Mouse (Mus musculus) cerebral cortex, adult 2 months (tissue): Measurements from ENCODE around the gene Serpinb6b.

Experiments used
- WGBS: fragments of 180-500 bp; shearing (Covaris S2); methylation state at CpG from one replicate; pipeline ENCODE4 v1.1.7; 2018; 5-methylcytosine and 5-hydroxymethylcytosine counted together

Gene Serpinb6b

GRCm38 (mm10) chr13:32964989-32965811 is at the start of gene Serpinb6b:
Gene Serpinb6b (plus strand): TSS chr13:32965209.
- 43% methylated on average over 16 of the region's 16 CpGs for WGBS

GRCm38 (mm10) chr13:32924578-32925360 is 40.2 kb upstream of the Serpinb6b start:
- 65% methylated on average over 7 of the region's 7 CpGs for WGBS

GRCm38 (mm10) chr13:32926661-32927060 is 38.3 kb upstream of the Serpinb6b start:
- WGBS = 86% methylated on average over 2 of the region's 2 CpGs

GRCm38 (mm10) chr13:32927241-32927640 is 37.8 kb upstream of the Serpinb6b start:
- 77% methylated on average over 1 of the region's 1 CpGs for WGBS

GRCm38 (mm10) chr13:32929107-32929750 is 35.8 kb upstream of the Serpinb6b start:
- 82% methylated on average over 2 of the region's 2 CpGs for WGBS

- 46% methylated on average over 1 of the region's 1 CpGs for WGBS
Observed at GRCm38 (mm10) chr13:32934706-32935381, 30.2 kb upstream of the Serpinb6b start.

- WGBS = 85% methylated on average over 4 of the region's 4 CpGs
Observed at GRCm38 (mm10) chr13:32938275-32938674, 26.7 kb upstream of the Serpinb6b start.

GRCm38 (mm10) chr13:32939191-32939590 is 25.8 kb upstream of the Serpinb6b start:
- 82% methylated on average over 3 of the region's 3 CpGs for WGBS

GRCm38 (mm10) chr13:32956537-32956936 is 8.5 kb upstream of the Serpinb6b start:
- WGBS = 69% methylated on average over 4 of the region's 4 CpGs

GRCm38 (mm10) chr13:32957917-32958316 is 7.1 kb upstream of the Serpinb6b start:
- 71% methylated on average over 4 of the region's 4 CpGs for whole genome bisulfite sequencing

- WGBS = 94% methylated on average over 7 of the region's 7 CpGs
Observed at GRCm38 (mm10) chr13:32958521-32958920, 6.5 kb upstream of the Serpinb6b start.

- WGBS = 90% methylated on average over 9 of the region's 9 CpGs
Observed at GRCm38 (mm10) chr13:32963990-32964753, 837 bp upstream of the Serpinb6b start.

- WGBS = 65% methylated on average over 5 of the region's 5 CpGs
Observed at GRCm38 (mm10) chr13:32966116-32966515, 1.1 kb downstream of the Serpinb6b start.

- 77% methylated on average over 5 of the region's 5 CpGs for WGBS
Observed at GRCm38 (mm10) chr13:32968353-32968984, 3.5 kb downstream of the Serpinb6b start.

GRCm38 (mm10) chr13:32968996-32969640 is 4.1 kb downstream of the Serpinb6b start:
- WGBS = 83% methylated on average over 4 of the region's 4 CpGs

- 94% methylated on average over 1 of the region's 1 CpGs for WGBS
Observed at GRCm38 (mm10) chr13:32969641-32970040, 4.6 kb downstream of the Serpinb6b start.

GRCm38 (mm10) chr13:32970776-32971175 is 5.8 kb downstream of the Serpinb6b start:
- WGBS = 93% methylated on average over 3 of the region's 3 CpGs

- WGBS = 88% methylated on average over 2 of the region's 2 CpGs
Observed at GRCm38 (mm10) chr13:32974268-32974667, 9.3 kb downstream of the Serpinb6b start.

- WGBS = 69% methylated on average over 3 of the region's 3 CpGs
Observed at GRCm38 (mm10) chr13:32974889-32975460, 10.0 kb downstream of the Serpinb6b start.

GRCm38 (mm10) chr13:32975710-32976109 is 10.7 kb downstream of the Serpinb6b start:
- 83% methylated on average over 2 of the region's 2 CpGs for WGBS
